Mouse (Mus musculus) intestine, embryonic 14.5 days (tissue): ENCODE data around the gene Rpl3l. TPM values are rescaled to one million over a fixed set of nuclear protein-coding genes. Genes with fewer than 3 reads are reported as not detected.

Source experiments
- ATAC-seq: fragments of 200-750 bp; cut with Nextera tagmentation; replicated peaks from 2 replicates; pipeline ENCODE4 v1.8.0; 2017; ENCODE audit warnings: low read depth, moderate number of reproducible peaks, moderate TSS enrichment, moderate library complexity; ENCODE audit not compliant: low FRiP score, low TSS enrichment
- DNase-seq: peaks from one replicate; pipeline ENCODE4 v3.0.0-alpha.2; 2018; ENCODE audit warnings: low spot score
- H3K27ac ChIP-seq: fragments of 300-500 bp; sonication (generic); 2 replicates; pipeline ENCODE4 v1.5.1; 2014; ENCODE audit warnings: low read depth, mild to moderate bottlenecking, control low read depth
- H3K27me3 ChIP-seq: fragments of 300-500 bp; sonication (generic); replicated peaks from 2 replicates; pipeline ENCODE4 v1.6.1; 2014; ENCODE audit warnings: low read length, control low read depth; ENCODE audit not compliant: control insufficient read depth, insufficient read depth
- H3K36me3 ChIP-seq: fragments of 300-500 bp; sonication (generic); 2 replicates; pipeline ENCODE4 v1.6.1; 2014; ENCODE audit warnings: low read length, control low read depth; ENCODE audit not compliant: control insufficient read depth, insufficient read depth
- H3K4me1 ChIP-seq: fragments of 300-500 bp; sonication (generic); replicated peaks from 2 replicates; pipeline ENCODE4 v1.6.1; 2014; ENCODE audit warnings: low read length, control low read depth, mixed read lengths; ENCODE audit not compliant: control insufficient read depth, insufficient read depth
- H3K4me2 ChIP-seq: fragments of 300-500 bp; sonication (generic); 2 replicates; pipeline ENCODE4 v1.6.1; 2014; ENCODE audit warnings: low read length
- H3K4me3 ChIP-seq: fragments of 300-500 bp; sonication (generic); 2 replicates; pipeline ENCODE4 v1.5.1; 2014; ENCODE audit warnings: low read depth, low read length, control low read depth, mixed read lengths
- H3K9ac ChIP-seq: fragments of 300-500 bp; sonication (generic); 2 replicates; pipeline ENCODE4 v1.6.1; 2014; ENCODE audit warnings: mild to moderate bottlenecking, low read length
- H3K9me3 ChIP-seq: fragments of 300-500 bp; sonication (generic); 2 replicates; pipeline ENCODE4 v1.6.1; 2016; ENCODE audit warnings: low read length, control low read depth; ENCODE audit not compliant: control insufficient read depth
- WGBS: fragments of 180-500 bp; shearing (Covaris S2); extraction: QIAGEN DNeasy Blood & Tissue Kit; methylation state at CpG from one replicate; pipeline ENCODE4 v1.1.7; 2014; 5-methylcytosine and 5-hydroxymethylcytosine counted together
- polyA plus RNA-seq: library from polyadenylated mRNA; unstranded; fragments of >200 nt; fragmentation: Nextera tagmentation; extraction: Ambion mirVana; gene quantifications from 2 replicates; pipeline ENCODE4 v1.2.1, GENCODE M21; 2014

Gene Rpl3l
- polyA plus RNA-seq, 1 experiment from 2014 or later = not detected

- no peaks in the 10 kb centered on the region for H3K9me3 ChIP-seq
- no peak for ATAC-seq
- H3K27ac ChIP-seq = no peak overlapping the region
- no peak overlapping the region for H3K9ac ChIP-seq
- H3K4me3 ChIP-seq = no peak overlapping the region
- peak overlapping the region; percentile 14; the same call in 1 of the 2 replicates for H3K4me2 ChIP-seq
- 20% methylated on average over 5 of the region's 5 CpGs for WGBS
- no peak for DNase-seq
- peaks cover 41% of the 10 kb centered on the region for H3K36me3 ChIP-seq
- H3K27me3 ChIP-seq = no peaks in the 10 kb centered on the region
- H3K4me1 ChIP-seq = peaks cover 14% of the 10 kb centered on the region
Measured at GRCm38 (mm10) chr17:24697985-24698384, 29.6 kb upstream of the Rpl3l start.

DNA sequence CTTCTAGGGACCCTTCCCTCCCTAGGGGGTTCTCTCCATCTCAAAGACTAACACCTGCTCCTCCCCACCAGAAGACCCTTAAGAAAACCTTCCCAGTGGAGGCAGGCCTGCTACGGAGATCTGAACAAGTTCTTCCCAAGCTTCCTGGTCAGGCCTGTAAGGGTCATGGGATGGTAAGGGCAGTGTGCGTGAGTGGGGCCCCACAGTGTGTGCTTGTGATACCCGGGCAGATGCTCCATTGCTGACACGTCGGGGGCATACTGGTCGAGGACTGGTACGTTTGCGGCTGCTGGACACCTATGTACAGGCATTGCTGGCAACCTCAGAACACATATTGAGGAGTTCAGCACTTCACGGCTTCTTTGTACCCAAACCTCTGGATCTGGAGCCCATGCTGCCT is 28.9 kb upstream of the Rpl3l start:
- no peak overlapping the region for H3K4me3 ChIP-seq
- H3K9ac ChIP-seq = no peak overlapping the region

GRCm38 (mm10) chr17:24699473-24699872 is 28.1 kb upstream of the Rpl3l start:
- WGBS = 78% methylated on average over 2 of the region's 2 CpGs
- DNase-seq (no peak), ATAC-seq (no peak)
- no peak overlapping the region for H3K9ac ChIP-seq
- H3K9me3 ChIP-seq = no peaks in the 10 kb centered on the region
- H3K4me2 ChIP-seq = no peak overlapping the region
- peaks cover 14% of the 10 kb centered on the region for H3K4me1 ChIP-seq
- H3K36me3 ChIP-seq = peaks cover 47% of the 10 kb centered on the region
- H3K27ac ChIP-seq = no peak overlapping the region
- H3K4me3 ChIP-seq = no peak overlapping the region
- no peaks in the 10 kb centered on the region for H3K27me3 ChIP-seq

More for the DNA sequence above, 28.9 kb upstream of the Rpl3l start:
- 68% methylated on average over 9 of the region's 9 CpGs for WGBS
- Histone ChIP-seq H3K9me3 (no peaks in the 10 kb centered on the region), H3K36me3 (peaks cover 42% of the 10 kb centered on the region), H3K27me3 (no peaks in the 10 kb centered on the region), H3K27ac (no peak overlapping the region), H3K4me1 (peaks cover 14% of the 10 kb centered on the region), H3K4me2 (no peak overlapping the region)
- DNase-seq (no peak), ATAC-seq (no peak)

DNA sequence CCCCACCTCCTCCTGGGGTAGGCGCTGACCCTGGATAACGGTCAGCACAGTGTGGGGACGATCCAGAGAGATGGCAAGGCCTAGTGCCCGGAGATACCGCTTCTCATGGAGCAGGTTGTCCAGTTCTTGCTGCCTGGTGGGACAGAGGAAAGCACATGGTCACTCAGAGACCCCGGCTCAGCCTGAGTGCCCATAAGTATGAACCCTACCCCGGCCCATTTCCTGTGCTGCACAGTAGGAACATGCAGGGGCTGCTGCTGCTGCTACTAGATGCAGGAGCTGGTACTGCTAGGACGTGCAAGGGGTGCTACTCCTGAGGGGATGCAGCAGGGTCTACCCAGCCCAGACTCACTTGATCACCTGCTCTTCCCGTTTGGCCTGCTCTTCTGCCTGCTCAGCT is 26.4 kb upstream of the Rpl3l start:
- H3K4me2 ChIP-seq = no peak overlapping the region
- WGBS = 91% methylated on average over 9 of the region's 9 CpGs
- H3K4me3 ChIP-seq = no peak overlapping the region
- H3K9me3 ChIP-seq = no peaks in the 10 kb centered on the region
- no peaks in the 10 kb centered on the region for H3K27me3 ChIP-seq
- no peak overlapping the region for H3K27ac ChIP-seq
- H3K36me3 ChIP-seq = peaks cover 56% of the 10 kb centered on the region
- H3K4me1 ChIP-seq = peaks cover 9% of the 10 kb centered on the region
- no peak overlapping the region for H3K9ac ChIP-seq
- DNase-seq = no peak
- ATAC-seq = no peak

GRCm38 (mm10) chr17:24705821-24706220 is 21.8 kb upstream of the Rpl3l start:
- Histone ChIP-seq H3K4me1 (peaks cover 6% of the 10 kb centered on the region), H3K27ac (no peak overlapping the region), H3K4me2 (no peak overlapping the region), H3K9me3 (no peaks in the 10 kb centered on the region), H3K9ac (no peak overlapping the region), H3K27me3 (no peaks in the 10 kb centered on the region), H3K4me3 (no peak overlapping the region; the same call in 1 of the 2 replicates), H3K36me3 (peaks cover 42% of the 10 kb centered on the region)
- no peak for DNase-seq
- no peak for ATAC-seq
- 92% methylated on average over 3 of the region's 3 CpGs for WGBS

- Histone ChIP-seq H3K36me3 (peaks cover 28% of the 10 kb centered on the region), H3K27ac (peak within 1 kb of the TSS; percentile 83), H3K9ac (peak within 1 kb of the TSS; percentile 81), H3K27me3 (no peaks in the 10 kb centered on the region), H3K9me3 (no peaks in the 10 kb centered on the region), H3K4me2 (peak within 1 kb of the TSS; percentile 88), H3K4me3 (peak within 1 kb of the TSS; percentile 90), H3K4me1 (peaks cover 6% of the 10 kb centered on the region)
- ATAC-seq (peak; percentile 86), DNase-seq (peak; percentile 98)
- WGBS = 4% methylated on average over 32 of the region's 32 CpGs
Measured at GRCm38 (mm10) chr17:24706982-24707800, 20.4 kb upstream of the Rpl3l start, which contains the start of gene Tbl3. Gene Tbl3 (minus strand): TSS chr17:24707660.

- no peak for DNase-seq
- WGBS = 5% methylated on average over 24 of the region's 24 CpGs
- H3K4me3 ChIP-seq = peak overlapping the region; percentile 90
- H3K27ac ChIP-seq = peak overlapping the region; percentile 83
- no peaks in the 10 kb centered on the region for H3K27me3 ChIP-seq
- no peaks in the 10 kb centered on the region for H3K9me3 ChIP-seq
- ATAC-seq = peak; percentile 56
- H3K4me2 ChIP-seq = peak overlapping the region; percentile 88
- H3K9ac ChIP-seq = peak overlapping the region; percentile 81
- peaks cover 23% of the 10 kb centered on the region for H3K36me3 ChIP-seq
- H3K4me1 ChIP-seq = peaks cover 6% of the 10 kb centered on the region
Measured at GRCm38 (mm10) chr17:24707801-24708425, 19.7 kb upstream of the Rpl3l start.

DNA sequence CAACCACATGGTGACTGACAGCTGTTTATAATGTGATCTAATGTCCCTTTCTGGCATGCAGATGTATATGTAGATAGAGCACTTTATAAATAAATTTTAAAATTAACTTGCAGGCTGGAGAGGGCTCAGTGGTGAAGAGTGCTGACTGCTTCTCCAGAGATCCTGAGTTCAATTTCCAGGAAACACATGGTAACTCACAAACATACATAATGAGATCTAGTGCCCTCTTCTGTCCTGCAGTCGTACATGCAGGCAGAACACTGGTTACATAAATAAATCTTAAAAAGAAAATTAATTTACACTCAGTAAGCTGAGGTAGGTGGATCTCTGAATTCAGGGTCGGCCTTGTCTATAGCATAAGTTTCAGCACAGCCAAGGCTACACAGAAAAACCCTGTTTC is 19.0 kb upstream of the Rpl3l start:
- 33% methylated on average over 2 of the region's 2 CpGs for WGBS
- no peak for DNase-seq

More for the DNA sequence above, 19.0 kb upstream of the Rpl3l start:
- Histone ChIP-seq H3K36me3 (peaks cover 17% of the 10 kb centered on the region), H3K27ac (no peak overlapping the region), H3K4me1 (peaks cover 6% of the 10 kb centered on the region), H3K4me3 (no peak overlapping the region), H3K9me3 (no peaks in the 10 kb centered on the region), H3K9ac (no peak overlapping the region), H3K4me2 (no peak overlapping the region), H3K27me3 (no peaks in the 10 kb centered on the region)
- no peak for ATAC-seq
